Mouse (Mus musculus) forebrain, embryonic 13.5 days (tissue): ENCODE data around the gene Olfr229. TPM values are rescaled to one million over a fixed set of nuclear protein-coding genes. Genes with fewer than 3 reads are reported as not detected.

Experiments
- polyA plus RNA-seq: library from polyadenylated mRNA; unstranded; fragments of >200 nt; fragmentation: Nextera tagmentation; extraction: Ambion mirVana; gene quantifications from 2 replicates; pipeline ENCODE4 v1.2.1, GENCODE M21; 2015

Gene Olfr229
- polyA plus RNA-seq, 1 experiment from 2014 or later, result not detected

Other genes with a start within 250 kb of the Olfr229 start
- gene Olfr963, start 240.1 kb upstream of the Olfr229 start, polyA plus RNA-seq, result not detected in 2 replicates
- not detected in 2 replicates for gene Olfr149, start 200.2 kb upstream of the Olfr229 start, polyA plus RNA-seq
- not detected in 2 replicates for gene Olfr965, start 196.0 kb upstream of the Olfr229 start, polyA plus RNA-seq
- gene Olfr150, start 176.4 kb upstream of the Olfr229 start, polyA plus RNA-seq, result not detected in 2 replicates
- not detected in 2 replicates for gene Olfr967, start 161.1 kb upstream of the Olfr229 start, polyA plus RNA-seq
- gene Olfr968, start 124.1 kb upstream of the Olfr229 start, polyA plus RNA-seq, result not detected in 2 replicates
- not detected in 2 replicates for gene Olfr969, start 116.4 kb upstream of the Olfr229 start, polyA plus RNA-seq
- gene Olfr970, start 98.5 kb upstream of the Olfr229 start, polyA plus RNA-seq, result not detected in 2 replicates
- not detected in 2 replicates for gene Olfr971, start 70.5 kb upstream of the Olfr229 start, polyA plus RNA-seq
- gene Olfr972, start 40.9 kb upstream of the Olfr229 start, polyA plus RNA-seq, result not detected in 2 replicates
- not detected in 2 replicates for gene Olfr974, start 30.2 kb downstream of the Olfr229 start, polyA plus RNA-seq
- not detected in 2 replicates for gene Olfr975, start 44.7 kb downstream of the Olfr229 start, polyA plus RNA-seq
- not detected in 2 replicates for gene Olfr976, start 53.8 kb downstream of the Olfr229 start, polyA plus RNA-seq
- not detected in 2 replicates for gene Olfr978, start 84.8 kb downstream of the Olfr229 start, polyA plus RNA-seq
- not detected in 2 replicates for gene Olfr979, start 96.1 kb downstream of the Olfr229 start, polyA plus RNA-seq
- not detected in 2 replicates for gene Olfr980, start 102.2 kb downstream of the Olfr229 start, polyA plus RNA-seq
- gene Olfr981, start 114.1 kb downstream of the Olfr229 start, polyA plus RNA-seq, result not detected in 2 replicates
- not detected in 2 replicates for gene Olfr982, start 166.5 kb downstream of the Olfr229 start, polyA plus RNA-seq
- not detected in 2 replicates for gene Olfr983, start 186.3 kb downstream of the Olfr229 start, polyA plus RNA-seq
- gene Olfr984, start 206.9 kb downstream of the Olfr229 start, polyA plus RNA-seq, result not detected in 2 replicates
- not detected in 2 replicates for gene Olfr985, start 222.8 kb downstream of the Olfr229 start, polyA plus RNA-seq
- gene Tmem225, start 240.8 kb downstream of the Olfr229 start, polyA plus RNA-seq, result not detected in 2 replicates